Mouse (Mus musculus): Measurements from ENCODE around the gene Tas2r121. TPM values are rescaled to one million over a fixed set of nuclear protein-coding genes. Genes with fewer than 3 reads are reported as not detected.

The Tas2r121 gene
- not detected in 4 replicates for total RNA-seq (2023; ENCODE audit: inconsistent age)

DNA sequence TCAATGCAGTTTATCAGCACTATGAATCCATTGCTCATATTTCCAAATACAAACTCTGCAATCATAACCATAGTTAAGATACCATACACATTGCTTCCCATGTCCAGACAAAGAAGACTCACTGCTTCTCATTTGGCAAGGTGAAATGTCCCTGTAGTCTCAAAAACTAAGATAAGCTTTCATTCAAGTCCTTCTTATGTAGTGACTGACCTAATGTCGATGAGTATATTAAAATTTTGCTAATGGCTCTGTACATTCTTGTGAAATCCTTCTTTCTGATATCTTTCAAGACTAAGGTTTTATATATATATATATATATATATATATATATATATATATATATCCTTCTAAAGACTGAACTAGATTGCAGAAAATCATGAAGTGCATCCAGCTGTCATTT, at the start of gene Tas2r121:
Gene Tas2r121, minus strand, starts transcription at position 101 of the 400 bp plus-strand sequence.

DNA sequence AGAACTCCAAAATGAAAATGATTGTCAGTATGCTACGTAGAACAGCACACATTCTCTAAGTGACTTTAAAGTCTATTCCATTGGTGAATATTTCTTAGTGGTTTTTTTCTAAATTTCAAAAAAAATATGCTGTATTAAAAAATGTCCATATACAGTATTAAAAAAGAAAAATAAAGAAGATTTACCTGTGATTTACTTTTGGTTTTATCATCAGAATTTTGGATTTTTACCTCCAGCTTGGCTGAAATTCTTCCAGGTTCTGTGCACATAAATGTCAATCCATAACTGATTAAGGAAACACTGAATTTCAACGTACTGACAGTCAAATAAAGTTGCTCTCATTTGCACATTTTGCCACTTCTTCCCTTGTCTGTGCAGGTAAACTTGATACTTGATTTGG, 37.1 kb upstream of the Tas2r121 start, which contains the start of gene Tas2r115:
Gene Tas2r115, minus strand, starts transcription at position 101 of the 400 bp plus-strand sequence.

DNA sequence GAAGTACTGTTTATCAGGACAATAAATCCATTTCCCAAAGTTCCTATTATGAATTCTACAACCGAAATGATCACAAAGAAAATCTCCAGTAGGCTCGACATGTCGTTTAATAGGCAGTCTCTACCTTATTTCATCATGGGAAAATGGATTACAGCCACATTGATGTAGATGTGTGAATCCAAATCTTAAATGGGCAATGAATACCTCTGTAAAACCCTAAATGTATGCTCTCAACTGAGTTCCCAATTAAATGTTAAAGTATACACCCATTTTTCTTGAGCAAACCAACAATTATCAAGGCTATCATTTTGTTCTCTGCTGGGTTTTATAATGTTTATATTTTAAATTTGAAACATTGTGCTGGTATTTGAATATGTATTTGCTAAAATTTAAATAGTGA, 11.0 kb upstream of the Tas2r121 start, which contains the start of gene Tas2r122:
Gene Tas2r122, minus strand, starts transcription at position 101 of the 400 bp plus-strand sequence.

GRCm38 (mm10) chr6:132656653-132657052, 44.2 kb downstream of the Tas2r121 start, which contains the start of gene Tas2r120:
Tas2r120 (plus strand) TSS chr6:132656953.

GRCm38 (mm10) chr6:132651426-132651825, 49.4 kb downstream of the Tas2r121 start, which contains the start of gene A630073D07Rik:
A630073D07Rik (minus strand) TSS chr6:132651526.

Other genes starting within 250 kb of the Tas2r121 start
- not detected in 4 replicates for gene Prh1, start 131.2 kb downstream of the Tas2r121 start, total RNA-seq (2023; ENCODE audit: inconsistent age)
- not detected in 4 replicates for gene Prp2, start 105.1 kb downstream of the Tas2r121 start, total RNA-seq (2023; ENCODE audit: inconsistent age)
- not detected in 4 replicates for gene A630073D07Rik, start 49.5 kb downstream of the Tas2r121 start, total RNA-seq (2023; ENCODE audit: inconsistent age)
- not detected in 4 replicates for gene Tas2r120, start 44.1 kb downstream of the Tas2r121 start, total RNA-seq (2023; ENCODE audit: inconsistent age)
- gene Tas2r122, start 10.9 kb upstream of the Tas2r121 start, total RNA-seq (2023; ENCODE audit: inconsistent age) = not detected in 4 replicates
- not detected in 4 replicates for gene Tas2r115, start 37.0 kb upstream of the Tas2r121 start, total RNA-seq (2023; ENCODE audit: inconsistent age)
- not detected in 4 replicates for gene Tas2r124, start 53.7 kb upstream of the Tas2r121 start, total RNA-seq (2023; ENCODE audit: inconsistent age)
- gene Tas2r102, start 61.1 kb upstream of the Tas2r121 start, total RNA-seq (2023; ENCODE audit: inconsistent age) = not detected in 4 replicates
- gene Tas2r136, start 77.2 kb upstream of the Tas2r121 start, total RNA-seq (2023; ENCODE audit: inconsistent age) = not detected in 4 replicates
- gene Tas2r117, start 101.8 kb upstream of the Tas2r121 start, total RNA-seq (2023; ENCODE audit: inconsistent age) = not detected in 4 replicates
- gene Tas2r123, start 146.1 kb upstream of the Tas2r121 start, total RNA-seq (2023; ENCODE audit: inconsistent age) = not detected in 4 replicates
- gene Tas2r116, start 154.4 kb upstream of the Tas2r121 start, total RNA-seq (2023; ENCODE audit: inconsistent age) = not detected in 4 replicates
- not detected in 4 replicates for gene Tas2r110, start 167.0 kb upstream of the Tas2r121 start, total RNA-seq (2023; ENCODE audit: inconsistent age)
- gene Tas2r113, start 192.0 kb upstream of the Tas2r121 start, total RNA-seq (2023; ENCODE audit: inconsistent age) = not detected in 4 replicates
- gene Tas2r125, start 208.6 kb upstream of the Tas2r121 start, total RNA-seq (2023; ENCODE audit: inconsistent age) = not detected in 4 replicates

All from B cell, adult (primary cell).